Mouse (Mus musculus): ENCODE data around the gene Sav1. TPM values are rescaled to one million over a fixed set of nuclear protein-coding genes. Genes with fewer than 3 reads are reported as not detected.
A peak's percentile ranks its signal among the peaks of the same experiment; 100 is the strongest.

Gene Sav1
- total RNA-seq (2021), result 10 to 100 TPM; 17.7 to 18.1 TPM
- long read RNA-seq, experiment 1, transcript Sav1-201 (5 exons, 2,524 nt), result major isoform, 18 of 31 reads
- long read RNA-seq, experiment 1, partial matches to known transcripts, result 7 of 31 reads
- long read RNA-seq, experiment 1, other reads (novel, unspliced or antisense), result 6 of 31 reads
- long read RNA-seq, experiment 2, transcript Sav1-201 (5 exons, 2,524 nt), result major isoform, 13 of 18 reads
- long read RNA-seq, experiment 2, partial matches to known transcripts, result 1 of 18 reads
- long read RNA-seq, experiment 2, other reads (novel, unspliced or antisense), result 3 of 18 reads

- DNase-seq (ENCODE audit: low spot score in 2 of 2), result peak; percentile 78 to 89
Observed at GRCm38 (mm10) chr12:69986786-69987497, at the start of gene Sav1. TSS of gene Sav1 (minus strand) at chr12:69987002.

GRCm38 (mm10) chr12:70026233-70026632 lies 39.4 kb upstream of the Sav1 start:
- DNase-seq (ENCODE audit: low spot score in 2 of 2), result no peak

GRCm38 (mm10) chr12:70025431-70025830 lies 38.6 kb upstream of the Sav1 start:
- DNase-seq (ENCODE audit: low spot score in 2 of 2), result no peak

GRCm38 (mm10) chr12:70023580-70023979 lies 36.8 kb upstream of the Sav1 start:
- DNase-seq (ENCODE audit: low spot score in 2 of 2), result no peak

GRCm38 (mm10) chr12:70018153-70018552 lies 31.4 kb upstream of the Sav1 start:
- DNase-seq (ENCODE audit: low spot score in 2 of 2), result no peak

- DNase-seq (ENCODE audit: low spot score in 2 of 2), result no peak
Observed at GRCm38 (mm10) chr12:70015936-70016335, 29.1 kb upstream of the Sav1 start.

- no peak for DNase-seq (ENCODE audit: low spot score in 2 of 2)
Observed at GRCm38 (mm10) chr12:70011681-70012080, 24.9 kb upstream of the Sav1 start.

- no peak for DNase-seq (ENCODE audit: low spot score in 2 of 2)
Observed at GRCm38 (mm10) chr12:70010356-70010755, 23.6 kb upstream of the Sav1 start.

GRCm38 (mm10) chr12:70005103-70005502 lies 18.3 kb upstream of the Sav1 start:
- DNase-seq (ENCODE audit: low spot score in 2 of 2), result no peak

- no peak for DNase-seq (ENCODE audit: low spot score in 2 of 2)
Observed at GRCm38 (mm10) chr12:69998186-69998983, 11.6 kb upstream of the Sav1 start.

GRCm38 (mm10) chr12:69995382-69995781 lies 8.6 kb upstream of the Sav1 start:
- DNase-seq (ENCODE audit: low spot score in 2 of 2), result no peak

GRCm38 (mm10) chr12:69986241-69986762 lies 500 bp downstream of the Sav1 start:
- peak; percentile 22 to 31 for DNase-seq (ENCODE audit: low spot score in 2 of 2)

GRCm38 (mm10) chr12:69985546-69985945 lies 1.3 kb downstream of the Sav1 start:
- DNase-seq (ENCODE audit: low spot score in 2 of 2), result no peak

GRCm38 (mm10) chr12:69982874-69983273 lies 3.9 kb downstream of the Sav1 start:
- no peak for DNase-seq (ENCODE audit: low spot score in 2 of 2)

- DNase-seq (ENCODE audit: low spot score in 2 of 2), result no peak
Observed at GRCm38 (mm10) chr12:69977376-69977998, 9.3 kb downstream of the Sav1 start.

- no peak for DNase-seq (ENCODE audit: low spot score in 2 of 2)
Observed at GRCm38 (mm10) chr12:69976688-69977087, 10.1 kb downstream of the Sav1 start.

- no peak for DNase-seq (ENCODE audit: low spot score in 2 of 2)
Observed at GRCm38 (mm10) chr12:69973666-69974065, 13.1 kb downstream of the Sav1 start.

- no peak for DNase-seq (ENCODE audit: low spot score in 2 of 2)
Observed at GRCm38 (mm10) chr12:69968154-69968553, 18.6 kb downstream of the Sav1 start.

GRCm38 (mm10) chr12:69967112-69967511 lies 19.7 kb downstream of the Sav1 start:
- no peak for DNase-seq (ENCODE audit: low spot score in 2 of 2)

GRCm38 (mm10) chr12:69966071-69966470 lies 20.7 kb downstream of the Sav1 start:
- DNase-seq (ENCODE audit: low spot score in 2 of 2), result no peak

GRCm38 (mm10) chr12:69965644-69966043 lies 21.2 kb downstream of the Sav1 start:
- no peak for DNase-seq (ENCODE audit: low spot score in 2 of 2)

Measured in left cerebral cortex, adult 18-20 months (tissue).